Mouse (Mus musculus): Measurements from ENCODE around the gene Ndufs4. TPM values are rescaled to one million over a fixed set of nuclear protein-coding genes. Genes with fewer than 3 reads are reported as not detected.
"Not testable (repeated sequence)": the region's sequence is repeated elsewhere in the genome, so short reads cannot be mapped to it uniquely, and the experiment has no call there.

Gene Ndufs4
- polyA plus RNA-seq, 1 experiment from 2014 or later: 304 TPM

DNA sequence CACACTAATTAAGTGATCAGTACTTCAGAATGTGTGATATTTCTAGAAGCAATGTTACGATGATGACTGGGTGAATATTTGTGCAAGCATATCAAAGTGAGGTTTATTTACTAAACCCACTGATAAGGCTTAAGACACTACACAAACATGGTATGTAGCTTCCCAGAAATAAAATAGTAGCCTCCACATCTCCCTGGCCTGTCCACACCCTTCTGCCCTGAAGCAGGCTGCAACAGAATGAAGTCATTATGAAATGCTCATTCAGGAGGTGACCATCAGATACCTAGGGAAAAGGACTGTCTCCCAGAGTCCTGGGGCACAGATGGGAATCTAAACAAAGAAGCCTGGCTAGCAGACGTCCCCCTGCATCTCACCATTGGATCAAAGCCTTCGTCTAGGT, 73.1 kb downstream of the Ndufs4 start:
- Histone ChIP-seq H3K9me3 (replicated peaks) (no peaks in the 10 kb centered on the region), H3K4me3 (no peak overlapping the region), H3K4me1 (peaks cover 10% of the 10 kb centered on the region), H3K27ac (replicated peaks) (no peak overlapping the region), H3K27me3 (ENCODE audit: low read depth, poor library complexity, severe bottlenecking) (no peaks in the 10 kb centered on the region), H3K36me3 (peaks cover 26% of the 10 kb centered on the region)
- DNase-seq (ENCODE audit: low spot score): no peak
- WGBS: 82% methylated on average over 3 of the region's 3 CpGs

DNA sequence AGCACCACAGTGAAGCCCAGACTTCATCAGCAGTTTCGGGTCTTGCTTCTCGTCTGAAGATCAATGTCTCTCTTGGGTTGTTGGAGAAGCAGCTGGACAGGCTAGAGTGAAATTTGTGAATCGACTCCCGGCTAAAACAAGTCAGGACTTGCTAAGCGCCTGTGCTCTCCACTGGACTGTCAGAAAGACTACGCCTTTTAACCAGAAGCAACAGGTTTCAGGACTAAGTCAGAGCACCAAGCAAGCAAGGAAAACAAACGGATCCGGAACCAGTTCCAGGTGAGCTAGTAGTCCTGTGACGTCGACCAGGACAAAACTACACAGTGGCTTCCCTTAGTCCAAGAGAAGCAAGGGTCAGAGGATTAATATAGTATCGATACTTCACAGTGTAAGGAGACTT, 77.5 kb downstream of the Ndufs4 start:
- H3K4me1 ChIP-seq: no peaks in the 10 kb centered on the region
- no peak overlapping the region for H3K27ac ChIP-seq (replicated peaks)
- H3K9me3 ChIP-seq (replicated peaks): no peaks in the 10 kb centered on the region
- H3K36me3 ChIP-seq: peaks cover 16% of the 10 kb centered on the region
- no peak overlapping the region for H3K4me3 ChIP-seq
- no peak for DNase-seq (ENCODE audit: low spot score)
- H3K27me3 ChIP-seq (ENCODE audit: low read depth, poor library complexity, severe bottlenecking): no peaks in the 10 kb centered on the region
- WGBS: 95% methylated on average over 11 of the region's 11 CpGs

DNA sequence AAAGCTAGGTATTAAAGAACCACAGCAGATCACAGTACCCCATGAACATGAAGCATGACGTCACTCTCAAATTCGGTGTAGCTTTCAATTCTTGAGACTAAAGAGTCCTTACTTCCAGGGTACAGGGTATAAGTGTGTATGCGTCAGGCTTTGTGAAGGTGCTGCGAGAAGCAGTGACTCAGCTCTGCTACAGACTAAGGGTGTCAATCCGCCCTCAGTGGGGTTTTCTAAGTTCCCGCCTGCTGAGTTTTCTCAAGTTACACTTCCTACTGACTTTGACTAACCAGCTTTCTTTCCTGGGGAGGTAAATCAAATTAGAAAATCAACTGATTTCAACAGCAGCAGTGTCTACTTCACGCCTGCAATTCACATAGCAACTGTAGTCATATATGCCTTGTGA, 83.4 kb downstream of the Ndufs4 start:
- WGBS: 84% methylated on average over 7 of the region's 7 CpGs
- Histone ChIP-seq H3K9me3 (replicated peaks) (no peaks in the 10 kb centered on the region), H3K36me3 (0 out of 2 replicates have a peak, but pooled peaks cover 7% of the 10 kb centered on the region), H3K27ac (replicated peaks) (no peak overlapping the region), H3K4me3 (no peak overlapping the region), H3K4me1 (no peaks in the 10 kb centered on the region), H3K27me3 (ENCODE audit: low read depth, poor library complexity, severe bottlenecking) (no peaks in the 10 kb centered on the region)
- no peak for DNase-seq (ENCODE audit: low spot score)

DNA sequence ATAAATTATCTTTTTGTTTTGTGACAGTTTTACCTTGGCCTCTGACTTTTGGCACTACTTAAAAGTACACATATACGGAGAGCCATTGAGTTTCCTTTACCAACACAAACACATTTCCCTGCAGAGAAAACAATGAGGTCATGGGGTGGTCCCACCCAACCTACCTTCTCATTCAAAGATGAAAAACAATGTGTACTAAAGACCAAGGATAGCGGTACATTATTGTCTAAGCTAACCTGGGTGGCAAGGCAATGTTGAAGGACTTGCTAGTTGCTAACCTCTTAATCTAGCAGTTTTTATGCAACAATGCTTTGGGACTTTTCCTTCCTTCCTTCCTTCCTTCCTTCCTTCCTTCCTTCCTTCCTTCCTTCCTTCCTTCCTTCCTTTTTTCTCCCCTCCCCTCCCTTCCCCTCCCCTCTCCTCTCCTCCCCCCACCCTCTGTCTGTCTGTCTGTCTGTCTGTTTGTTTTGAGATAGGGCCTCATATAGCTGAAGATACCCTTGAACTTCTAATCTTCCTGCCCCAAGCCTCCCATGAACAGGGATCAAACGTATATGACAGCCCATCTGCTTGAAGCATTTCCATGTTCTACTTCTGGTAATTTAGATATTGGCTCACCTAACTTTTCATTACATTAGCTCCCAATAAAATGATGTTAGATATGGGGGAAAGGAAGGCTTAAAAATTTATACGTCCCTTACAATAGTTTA, 84.4 kb downstream of the Ndufs4 start:
- H3K27me3 ChIP-seq (ENCODE audit: low read depth, poor library complexity, severe bottlenecking): no peaks in the 10 kb centered on the region
- DNase-seq (ENCODE audit: low spot score): no peak
- no peak overlapping the region for H3K4me3 ChIP-seq
- peaks cover 16% of the 10 kb centered on the region for H3K36me3 ChIP-seq
- 94% methylated on average over 4 of the region's 4 CpGs for WGBS
- H3K4me1 ChIP-seq: no peaks in the 10 kb centered on the region
- H3K9me3 ChIP-seq (replicated peaks): no peaks in the 10 kb centered on the region
- no peak overlapping the region for H3K27ac ChIP-seq (replicated peaks)

DNA sequence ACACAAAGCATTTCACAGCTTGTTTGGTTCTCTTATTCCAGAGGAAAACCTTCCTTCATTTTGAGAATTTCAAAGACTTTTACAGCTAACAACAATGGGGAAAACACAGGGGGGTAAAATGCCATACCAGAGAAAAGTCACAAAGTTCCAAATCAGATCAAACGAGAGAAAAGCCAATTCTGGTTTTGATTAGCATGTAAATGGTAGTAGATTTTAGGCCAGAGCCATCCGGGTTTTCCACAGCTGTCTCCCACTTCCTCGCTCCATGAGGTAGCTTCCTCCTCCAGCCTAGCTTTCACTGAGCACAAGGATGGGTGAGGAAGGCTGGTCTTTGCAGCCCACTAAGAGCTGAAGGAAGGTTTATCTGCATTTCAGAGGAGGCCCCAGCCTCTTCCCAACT, 90.3 kb downstream of the Ndufs4 start:
- Histone ChIP-seq H3K36me3 (peaks cover 9% of the 10 kb centered on the region), H3K9me3 (replicated peaks) (no peaks in the 10 kb centered on the region), H3K4me1 (no peaks in the 10 kb centered on the region), H3K27ac (replicated peaks) (no peak overlapping the region), H3K27me3 (ENCODE audit: low read depth, poor library complexity, severe bottlenecking) (no peaks in the 10 kb centered on the region), H3K4me3 (no peak overlapping the region)
- 40% methylated on average over 3 of the region's 3 CpGs for whole genome bisulfite sequencing
- no peak for DNase-seq (ENCODE audit: low spot score)

DNA sequence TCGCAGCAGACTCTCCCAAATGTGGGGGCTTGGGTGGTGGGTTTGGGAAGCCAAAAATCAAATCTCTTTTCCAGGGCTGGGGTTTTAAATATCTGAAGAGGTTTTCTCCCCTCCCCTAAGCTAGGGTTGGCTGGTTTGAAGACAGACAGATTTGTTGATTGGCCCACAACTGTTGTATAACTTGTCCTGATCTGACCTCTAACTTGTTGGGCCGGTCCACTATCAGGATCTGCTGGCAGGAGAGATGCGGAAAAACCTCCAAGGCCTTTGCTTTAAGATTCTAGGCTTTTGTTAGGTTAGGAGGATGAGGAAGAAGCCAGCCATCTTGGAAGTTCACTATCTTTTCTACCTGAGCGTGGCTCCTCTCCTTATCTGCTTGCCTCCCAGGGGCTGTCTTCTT, 91.5 kb downstream of the Ndufs4 start:
- Histone ChIP-seq H3K4me3 (no peak overlapping the region), H3K4me1 (no peaks in the 10 kb centered on the region), H3K36me3 (peaks cover 9% of the 10 kb centered on the region), H3K27me3 (ENCODE audit: low read depth, poor library complexity, severe bottlenecking) (no peaks in the 10 kb centered on the region), H3K27ac (replicated peaks) (no peak overlapping the region), H3K9me3 (replicated peaks) (no peaks in the 10 kb centered on the region)
- no peak for DNase-seq (ENCODE audit: low spot score)
- WGBS: 90% methylated on average over 4 of the region's 4 CpGs

DNA sequence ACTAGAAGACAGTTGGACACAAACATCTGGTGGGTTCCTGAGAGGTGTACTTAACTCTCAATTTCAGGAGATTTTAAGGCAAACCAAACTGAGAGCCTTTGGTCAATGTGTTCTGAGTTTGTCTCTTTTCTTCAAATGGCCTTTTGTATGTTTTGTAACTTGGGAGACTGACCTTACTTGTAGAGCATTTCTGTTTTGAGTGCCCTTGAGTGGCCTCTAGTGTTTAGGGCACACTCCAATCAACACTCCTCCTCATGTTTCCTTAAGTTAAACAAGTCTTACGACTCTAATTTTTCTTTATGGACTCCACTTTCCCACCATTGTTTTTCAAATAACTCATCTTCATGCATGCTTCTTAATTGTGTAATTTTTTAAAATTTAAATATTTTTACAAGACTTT, 98.6 kb downstream of the Ndufs4 start:
- no peaks in the 10 kb centered on the region for H3K27me3 ChIP-seq (ENCODE audit: low read depth, poor library complexity, severe bottlenecking)
- H3K9me3 ChIP-seq (replicated peaks): no peaks in the 10 kb centered on the region; the same call in 1 of the 2 replicates
- no peak overlapping the region for H3K4me3 ChIP-seq
- H3K36me3 ChIP-seq: peaks cover 41% of the 10 kb centered on the region
- DNase-seq (ENCODE audit: low spot score): no peak
- no peak overlapping the region for H3K27ac ChIP-seq (replicated peaks)
- H3K4me1 ChIP-seq: no peaks in the 10 kb centered on the region
- WGBS: 88% methylated on average over 1 of the region's 1 CpGs

DNA sequence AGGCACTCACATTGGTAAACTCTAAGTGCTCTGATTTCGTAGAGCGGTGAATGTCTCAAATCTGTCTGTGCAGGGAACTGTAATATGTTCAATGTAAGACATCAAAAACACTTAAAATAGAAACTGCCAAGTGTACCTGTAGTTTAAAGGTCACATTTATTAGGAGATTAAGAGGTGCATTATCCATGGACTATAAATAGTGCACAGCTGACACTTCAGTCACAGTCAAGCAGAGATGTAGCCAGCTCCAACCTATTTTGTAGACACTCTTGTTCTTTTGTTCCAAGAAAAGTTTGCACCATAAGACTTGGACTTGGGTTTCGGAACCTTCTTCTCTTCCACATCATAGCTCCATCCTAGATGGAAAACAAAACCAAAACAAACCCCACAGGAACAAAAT, 99.5 kb downstream of the Ndufs4 start:
- H3K27me3 ChIP-seq (ENCODE audit: low read depth, poor library complexity, severe bottlenecking): no peaks in the 10 kb centered on the region
- H3K9me3 ChIP-seq (replicated peaks): no peaks in the 10 kb centered on the region; the same call in 1 of the 2 replicates
- no peak overlapping the region for H3K27ac ChIP-seq (replicated peaks)
- WGBS: 94% methylated on average over 3 of the region's 3 CpGs
- no peak for DNase-seq (ENCODE audit: low spot score)
- no peak overlapping the region for H3K4me3 ChIP-seq
- peaks cover 50% of the 10 kb centered on the region for H3K36me3 ChIP-seq
- no peaks in the 10 kb centered on the region for H3K4me1 ChIP-seq

DNA sequence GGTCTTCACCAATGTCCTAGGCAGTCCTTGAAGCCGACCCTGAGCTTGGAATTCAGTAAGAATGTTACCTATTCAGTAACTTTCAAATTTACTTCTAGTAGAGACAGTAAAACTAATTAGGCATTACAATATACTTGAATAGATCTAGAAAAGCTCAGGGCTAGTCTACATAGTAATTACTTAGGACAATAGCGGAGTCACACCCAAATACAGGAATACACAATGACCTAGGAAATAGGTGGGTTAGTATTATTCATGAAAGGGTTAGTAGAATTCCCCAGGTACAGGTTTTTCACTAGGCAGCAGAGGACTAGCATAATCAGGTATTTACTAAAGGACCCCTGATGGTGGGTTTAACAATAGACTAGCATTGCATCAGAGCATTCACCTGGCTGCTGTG, 109.4 kb downstream of the Ndufs4 start:
- not testable (repeated sequence) for H3K4me1 ChIP-seq; DNase-seq (ENCODE audit: low spot score); H3K9me3 ChIP-seq (replicated peaks); H3K4me3 ChIP-seq; H3K27ac ChIP-seq (replicated peaks); H3K27me3 ChIP-seq (ENCODE audit: low read depth, poor library complexity, severe bottlenecking)
- 87% methylated on average over 2 of the region's 2 CpGs for WGBS
- H3K36me3 ChIP-seq: peaks cover 16% of the 10 kb centered on the region

DNA sequence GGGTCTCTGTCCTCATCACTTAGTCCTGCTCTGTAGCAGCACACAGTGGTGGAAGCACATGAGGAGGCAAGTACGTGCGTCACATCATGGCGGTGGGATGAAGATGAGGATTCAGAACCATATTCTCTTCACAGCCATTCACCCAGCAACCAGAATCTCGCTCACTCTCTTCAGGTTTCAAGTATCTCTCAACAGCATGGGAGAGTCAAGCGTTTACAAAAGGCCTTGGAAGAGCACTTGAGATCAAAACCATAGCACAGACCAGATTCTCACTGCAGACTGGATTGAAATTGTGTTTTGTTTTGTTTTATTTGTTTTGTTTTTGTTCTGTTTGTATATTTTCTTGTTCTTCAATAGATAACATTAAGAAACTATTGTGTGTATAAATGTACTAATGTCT, 110.8 kb downstream of the Ndufs4 start:
- H3K9me3 ChIP-seq (replicated peaks): no peaks in the 10 kb centered on the region
- no peak for DNase-seq (ENCODE audit: low spot score)
- no peak overlapping the region for H3K27ac ChIP-seq (replicated peaks)
- WGBS: 90% methylated on average over 5 of the region's 5 CpGs
- H3K27me3 ChIP-seq (ENCODE audit: low read depth, poor library complexity, severe bottlenecking): no peaks in the 10 kb centered on the region
- H3K4me3 ChIP-seq: no peak overlapping the region
- H3K4me1 ChIP-seq: no peaks in the 10 kb centered on the region
- peaks cover 4% of the 10 kb centered on the region; the same call in 1 of the 2 replicates for H3K36me3 ChIP-seq

DNA sequence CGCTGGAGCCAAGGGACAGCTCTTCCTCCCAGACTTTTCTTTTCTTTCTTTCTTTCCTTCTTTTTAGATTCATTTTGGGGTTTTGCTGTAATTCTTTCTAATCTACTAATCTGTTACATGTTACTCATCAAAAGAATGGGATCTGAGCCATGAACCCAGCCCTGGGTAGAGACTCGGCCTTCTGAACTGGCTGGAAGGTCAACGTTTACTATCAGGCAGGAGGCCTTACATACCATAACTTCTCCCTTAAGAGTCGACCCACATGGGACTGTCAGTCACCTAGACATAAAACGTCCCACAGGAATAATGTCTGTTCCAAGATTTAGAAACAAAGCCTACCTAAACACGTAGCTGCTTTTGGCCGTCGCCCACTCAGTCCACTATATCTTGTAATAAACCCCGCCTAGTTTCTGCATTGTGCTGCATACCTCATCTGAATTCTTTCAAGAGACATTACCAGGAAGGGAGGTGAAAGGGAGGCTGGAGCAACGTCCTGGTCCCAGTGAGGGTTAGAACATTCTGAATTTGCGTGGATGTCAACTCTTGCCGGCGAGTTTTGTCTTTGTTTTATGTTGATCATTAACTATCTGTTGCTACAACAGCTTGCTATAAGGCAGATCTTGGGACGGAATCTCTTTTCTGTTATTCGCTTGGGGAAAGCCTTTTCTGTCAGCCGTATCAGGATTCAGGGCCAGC, 116.5 kb downstream of the Ndufs4 start:
- no peaks in the 10 kb centered on the region for H3K4me1 ChIP-seq
- 91% methylated on average over 16 of the region's 16 CpGs for WGBS
- no peaks in the 10 kb centered on the region for H3K27me3 ChIP-seq (ENCODE audit: low read depth, poor library complexity, severe bottlenecking)
- no peak overlapping the region for H3K4me3 ChIP-seq
- H3K36me3 ChIP-seq: no peaks in the 10 kb centered on the region
- no peaks in the 10 kb centered on the region for H3K9me3 ChIP-seq (replicated peaks)
- no peak overlapping the region for H3K27ac ChIP-seq (replicated peaks)
- DNase-seq (ENCODE audit: low spot score): no peak

DNA sequence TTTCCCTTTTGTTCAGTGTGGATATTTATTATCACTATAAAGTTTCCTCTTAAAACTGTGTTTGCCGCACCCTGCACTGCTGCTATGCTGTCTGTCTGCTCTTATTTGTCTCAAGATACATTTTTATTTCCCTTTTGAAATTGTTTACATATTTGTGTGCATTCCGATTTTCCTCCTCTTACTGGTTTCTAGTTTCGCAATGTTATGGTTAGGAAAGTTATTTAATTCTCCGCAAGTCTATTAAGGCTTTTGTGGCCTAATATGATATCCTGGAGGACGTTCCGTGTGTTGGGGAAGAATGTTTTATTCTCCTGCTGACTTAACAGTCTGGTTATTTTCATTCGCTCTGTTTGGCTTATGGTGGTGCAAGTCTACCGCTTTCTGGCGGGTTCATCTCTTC, 120.3 kb downstream of the Ndufs4 start:
- WGBS: 96% methylated on average over 9 of the region's 9 CpGs
- no peaks in the 10 kb centered on the region for H3K27me3 ChIP-seq (ENCODE audit: low read depth, poor library complexity, severe bottlenecking)

DNA sequence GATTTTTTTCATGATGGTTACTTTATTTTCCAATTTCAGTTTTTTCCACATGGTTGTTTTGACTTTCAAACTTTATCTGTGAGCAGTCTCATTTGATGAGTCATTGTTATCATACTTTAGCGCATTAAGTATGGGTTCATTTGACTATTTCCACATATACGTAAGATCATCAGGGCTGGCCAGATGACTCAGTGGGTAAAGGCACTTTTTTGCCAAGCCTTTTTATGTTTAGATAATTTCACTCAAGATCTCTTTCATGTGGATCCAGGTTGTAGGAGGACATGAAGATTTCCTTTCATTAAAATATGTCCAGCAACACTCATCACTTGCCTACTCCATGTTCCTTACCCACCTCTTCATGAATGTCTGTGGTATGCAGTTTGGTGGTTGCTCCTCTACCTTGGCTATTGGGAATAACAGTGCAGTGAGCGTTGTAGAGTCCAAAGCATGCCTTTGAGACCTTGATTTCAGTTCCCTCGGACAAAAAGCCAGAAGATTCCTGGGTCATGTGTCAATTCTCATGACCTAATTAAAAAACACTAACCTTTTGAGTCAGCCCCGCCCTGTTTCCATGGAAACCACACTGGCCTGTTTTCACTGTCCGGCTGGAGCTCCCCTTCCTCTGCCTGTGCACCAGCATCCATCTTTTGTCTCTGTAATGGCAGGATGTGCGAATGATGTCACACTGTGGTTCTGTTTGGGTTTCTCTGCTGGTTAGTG, 127.4 kb downstream of the Ndufs4 start:
- Histone ChIP-seq H3K27ac (replicated peaks) (no peak overlapping the region), H3K9me3 (replicated peaks) (no peaks in the 10 kb centered on the region), H3K4me1 (peaks cover 5% of the 10 kb centered on the region), H3K4me3 (no peak overlapping the region), H3K36me3 (no peaks in the 10 kb centered on the region), H3K27me3 (ENCODE audit: low read depth, poor library complexity, severe bottlenecking) (no peaks in the 10 kb centered on the region)
- 71% methylated on average over 7 of the region's 7 CpGs for WGBS
- peak; percentile 20 for DNase-seq (ENCODE audit: low spot score)

More for the DNA sequence above, 120.3 kb downstream of the Ndufs4 start:
- Histone ChIP-seq H3K4me3 (no peak overlapping the region), H3K27ac (replicated peaks) (no peak overlapping the region), H3K4me1 (no peaks in the 10 kb centered on the region), H3K9me3 (replicated peaks) (no peaks in the 10 kb centered on the region), H3K36me3 (no peaks in the 10 kb centered on the region)
- no peak for DNase-seq (ENCODE audit: low spot score)
